Mouse (Mus musculus) cerebellum, adult 2 months (tissue): ENCODE data around the gene Arv1.

Experiments
- CTCF ChIP-seq: fragments of 200-500 bp; IDR thresholded peaks from 2 replicates; pipeline ENCODE4 v1.5.1; 2011; ENCODE audit warnings: low read depth, mild to moderate bottlenecking, control low read depth, low read length, moderate library complexity, borderline replicate concordance; ENCODE audit not compliant: insufficient read depth
- POLR2A ChIP-seq: fragments of 200-500 bp; IDR thresholded peaks from 2 replicates; pipeline ENCODE4 v1.6.1; 2011; ENCODE audit warnings: low read length, control low read depth, borderline replicate concordance; ENCODE audit not compliant: insufficient read depth

- TF ChIP-seq POLR2A (no peak), CTCF (no peak)
Measured at GRCm38 (mm10) chr8:124751709-124752173, 29.8 kb downstream of the Arv1 start, which contains the start of gene Fam89a.
